Mouse (Mus musculus): ENCODE data around the gene Trim21. TPM values are rescaled to one million over a fixed set of nuclear protein-coding genes. Genes with fewer than 3 reads are reported as not detected.

The Trim21 gene
- 10 to 100 TPM; 48.7 to 64.4 TPM for total RNA-seq (2023)

DNA sequence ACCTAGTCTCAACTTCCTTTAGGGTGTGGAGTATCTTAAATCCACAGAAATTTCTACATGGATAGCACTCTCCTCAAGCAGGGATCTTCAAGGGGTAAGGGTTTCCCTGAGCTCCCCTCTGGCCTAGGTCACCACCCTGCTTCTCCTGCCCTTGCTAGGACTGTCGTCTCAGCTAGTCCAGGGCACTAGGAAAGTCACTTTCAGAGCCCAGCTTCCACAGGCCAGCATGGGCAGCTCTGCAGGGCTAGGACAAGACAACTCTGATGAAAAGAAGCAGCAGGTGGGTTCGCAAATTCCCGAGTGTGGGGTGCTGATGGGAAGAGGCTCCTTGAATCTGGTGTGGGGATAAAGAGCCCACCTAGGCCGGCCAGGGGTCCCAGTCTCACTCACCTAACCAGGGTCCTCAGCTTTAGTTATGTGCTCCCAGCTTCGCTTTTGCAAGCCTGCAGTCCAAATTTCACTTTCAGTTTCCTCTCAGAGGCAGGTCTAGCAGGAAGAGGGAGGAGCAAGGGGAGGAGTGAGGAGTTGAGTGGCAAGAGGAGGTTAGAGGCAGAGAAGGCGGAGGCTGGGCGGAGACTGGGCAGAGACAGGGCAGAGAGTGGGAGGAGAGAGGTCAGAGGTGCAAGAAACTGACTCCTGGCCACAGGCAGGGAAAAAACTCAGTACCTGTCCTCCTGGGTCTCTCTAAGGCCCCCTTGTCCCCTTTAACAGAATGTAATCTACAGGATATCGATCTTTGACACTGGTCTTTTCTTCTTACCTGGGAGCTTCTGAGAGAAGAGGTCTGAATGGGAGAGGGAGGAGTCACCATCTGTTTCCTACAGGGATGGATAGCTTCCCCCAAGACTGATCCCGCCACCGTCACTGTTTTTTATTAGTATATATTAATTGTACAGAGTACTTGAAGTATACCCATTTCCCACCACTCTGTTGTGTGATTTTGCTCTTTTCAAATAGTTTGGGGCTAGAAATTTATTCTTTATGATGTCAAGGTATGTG lies at the start of gene Trim21:
Gene Trim21 (minus strand): TSS at position 488 of the 999 bp plus-strand sequence.

DNA sequence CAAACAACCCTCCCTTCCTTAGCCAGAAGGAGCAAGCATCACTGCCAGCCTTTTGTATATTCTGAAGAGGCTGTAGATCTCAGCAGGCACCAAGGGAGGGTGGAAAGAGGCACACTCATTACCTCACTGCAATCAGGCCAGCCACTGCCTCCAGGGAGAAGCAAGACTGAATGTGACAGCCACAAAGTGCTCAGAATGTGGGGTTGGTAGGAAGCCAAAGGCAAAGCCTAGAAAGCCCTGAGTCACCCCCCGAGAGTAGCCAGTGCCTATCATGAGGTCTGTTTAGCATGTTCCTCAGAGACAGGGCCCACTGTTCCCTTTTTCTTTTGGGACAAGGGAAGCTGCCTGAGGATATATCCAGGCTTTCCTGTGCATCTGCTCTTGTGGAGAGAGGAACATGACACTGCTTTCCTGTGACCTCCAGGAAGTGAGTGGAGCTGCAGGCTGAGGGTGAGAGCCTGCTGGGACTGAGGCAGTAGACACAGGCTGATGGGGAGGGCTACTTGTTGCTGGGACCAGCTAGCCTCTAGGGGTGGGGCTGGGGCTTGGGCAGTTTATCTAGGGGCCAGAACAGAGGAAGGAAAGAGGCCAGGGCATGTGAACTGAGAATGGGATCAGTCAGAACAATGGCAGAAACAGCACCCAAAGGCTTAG lies 32.2 kb upstream of the Trim21 start, which contains the start of gene Olfr552:
Gene Olfr552 (plus strand): TSS at position 393 of the 654 bp plus-strand sequence.

DNA sequence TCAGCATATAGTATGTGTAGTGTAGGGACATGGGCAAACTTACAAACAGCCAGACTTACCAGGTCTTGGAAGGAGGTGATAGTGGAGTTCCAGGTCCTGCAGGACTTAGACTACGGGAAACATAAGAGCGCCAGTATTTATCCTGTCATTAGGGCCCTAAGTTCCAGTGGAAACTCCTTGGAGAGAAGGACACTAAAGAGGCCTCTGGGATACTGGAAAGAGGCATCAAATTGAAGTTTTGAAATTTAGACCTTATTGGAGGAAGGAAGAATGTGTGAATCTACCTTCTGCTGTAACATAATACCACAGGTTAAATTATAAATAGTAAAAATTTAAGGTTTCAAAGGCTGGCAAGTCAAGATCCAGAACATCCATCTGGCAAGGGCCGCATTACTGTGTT lies 26.5 kb upstream of the Trim21 start, which contains the start of gene Olfr551:
Gene Olfr551 (minus strand): TSS at position 101 of the 400 bp plus-strand sequence.

DNA sequence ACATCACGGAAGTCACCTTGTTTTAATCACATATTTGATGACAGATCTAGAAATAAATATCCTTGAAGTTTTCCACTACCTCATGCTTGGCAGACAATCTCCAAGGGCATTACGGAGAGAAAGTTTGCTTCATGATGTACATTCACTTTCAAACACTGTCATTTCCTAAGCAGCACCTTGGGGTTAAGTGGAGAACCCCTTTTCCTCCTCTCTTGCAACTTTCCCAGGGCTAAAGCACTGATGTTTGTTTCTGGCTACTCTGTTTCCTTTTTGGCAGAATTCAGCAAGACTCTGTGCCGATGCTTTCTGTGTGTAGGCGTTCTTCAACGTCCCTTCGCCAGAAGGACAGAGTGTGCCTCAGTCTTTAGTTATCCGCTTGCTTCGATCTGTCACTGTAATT lies 5.9 kb upstream of the Trim21 start, which contains the start of gene Olfr550:
Gene Olfr550 (plus strand): TSS at position 301 of the 400 bp plus-strand sequence.

DNA sequence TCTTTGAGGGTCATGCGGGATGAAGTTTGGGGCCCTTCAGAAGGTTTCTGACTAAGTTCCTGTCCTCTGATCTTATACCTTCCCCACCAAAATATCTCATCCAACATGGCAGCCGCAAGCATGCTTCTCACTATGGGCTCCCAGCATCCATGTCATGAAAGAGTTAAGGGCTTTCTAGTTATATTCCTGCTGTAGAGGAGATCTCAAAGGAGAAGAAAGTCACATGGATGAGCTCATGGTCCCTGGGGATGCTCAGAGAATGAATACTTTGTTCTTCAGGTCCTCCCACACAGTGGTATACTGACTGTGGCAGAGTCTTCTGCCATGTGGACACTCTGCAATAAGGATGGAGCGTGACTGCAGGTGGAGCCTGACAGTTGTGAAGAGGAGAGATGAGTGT lies 15.7 kb downstream of the Trim21 start, which contains the start of gene Olfr549:
Gene Olfr549 (plus strand): TSS at position 301 of the 400 bp plus-strand sequence.

DNA sequence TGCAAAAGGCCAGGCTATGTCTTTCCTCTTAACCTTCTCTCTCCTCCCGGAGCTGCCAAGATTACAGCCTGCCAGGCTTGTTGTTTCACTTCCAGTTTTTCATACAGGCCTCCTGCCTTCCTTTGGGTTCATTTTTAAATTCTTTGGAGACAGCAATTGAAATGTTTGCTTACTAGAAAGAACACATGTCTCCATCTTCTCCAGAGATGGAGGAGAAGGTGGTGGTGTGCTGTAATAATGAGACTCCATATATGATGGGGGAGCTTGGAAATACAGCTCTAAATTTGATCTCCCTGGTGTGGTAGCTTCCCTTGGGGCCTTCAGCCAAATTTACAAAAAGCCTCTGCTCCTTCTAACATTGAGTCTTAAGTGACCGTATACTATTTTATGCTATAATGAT lies 24.7 kb downstream of the Trim21 start, which contains the start of gene Olfr548-ps1:
Gene Olfr548-ps1 (plus strand): TSS at position 301 of the 400 bp plus-strand sequence.

DNA sequence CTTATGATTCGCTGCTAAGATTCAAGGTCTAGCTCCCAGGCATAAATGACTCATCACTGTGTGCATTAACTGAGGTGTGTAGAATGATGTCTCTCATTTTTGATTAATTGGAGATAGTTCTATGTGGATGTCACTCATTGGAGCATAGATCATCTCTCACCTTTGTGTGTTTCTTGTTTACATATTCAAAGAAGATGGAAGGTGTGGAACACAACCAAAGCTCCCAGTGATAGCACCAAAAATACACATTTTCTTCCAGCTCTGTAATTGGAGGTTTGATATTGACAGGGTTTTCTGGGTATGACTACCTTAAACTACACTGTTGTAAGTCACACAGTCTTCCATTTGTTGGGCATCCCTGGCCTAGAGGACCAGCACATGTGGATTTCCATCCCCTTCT lies 30.8 kb downstream of the Trim21 start, which contains the start of gene Olfr547:
Gene Olfr547 (plus strand): TSS at position 301 of the 400 bp plus-strand sequence.

Other genes starting within 250 kb of the Trim21 start
- 10 to 100 TPM; 52.3 to 62.0 TPM for gene Rrm1, start 123.8 kb downstream of the Trim21 start, total RNA-seq (2023)
- gene Olfr543, start 83.8 kb downstream of the Trim21 start, total RNA-seq (2023): not detected
- gene Olfr544, start 77.2 kb downstream of the Trim21 start, total RNA-seq (2023): not detected
- gene Olfr545, start 65.9 kb downstream of the Trim21 start, total RNA-seq (2023): not detected
- gene Olfr547, start 30.7 kb downstream of the Trim21 start, total RNA-seq (2023): not detected
- gene Olfr548-ps1, start 24.6 kb downstream of the Trim21 start, total RNA-seq (2023): not detected
- gene Olfr549, start 15.6 kb downstream of the Trim21 start, total RNA-seq (2023): not detected
- gene Olfr550, start 6.0 kb upstream of the Trim21 start, total RNA-seq (2023): not detected
- gene Olfr551, start 26.4 kb upstream of the Trim21 start, total RNA-seq (2023): not detected
- gene Olfr552, start 32.3 kb upstream of the Trim21 start, total RNA-seq (2023): not detected
- gene Olfr553, start 52.7 kb upstream of the Trim21 start, total RNA-seq (2023): not detected
- gene Olfr554, start 72.9 kb upstream of the Trim21 start, total RNA-seq (2023): not detected
- gene Olfr555, start 93.3 kb upstream of the Trim21 start, total RNA-seq (2023): not detected
- gene Olfr556, start 99.4 kb upstream of the Trim21 start, total RNA-seq (2023): not detected
- gene Trim68, start 121.8 kb upstream of the Trim21 start, total RNA-seq (2023): 10 to 100 TPM; 12.1 to 15.4 TPM
- not detected for gene Olfr557, start 130.4 kb upstream of the Trim21 start, total RNA-seq (2023)
- not detected for gene Olfr558, start 136.7 kb upstream of the Trim21 start, total RNA-seq (2023)
- gene Olfr33, start 153.6 kb upstream of the Trim21 start, total RNA-seq (2023): not detected
- not detected for gene Olfr559, start 162.0 kb upstream of the Trim21 start, total RNA-seq (2023)
- not detected for gene Olfr560, start 193.9 kb upstream of the Trim21 start, total RNA-seq (2023)
- not detected for gene Olfr78, start 194.0 kb upstream of the Trim21 start, total RNA-seq (2023)
- gene Olfr561, start 205.7 kb upstream of the Trim21 start, total RNA-seq (2023): not detected
- gene Olfr564, start 238.0 kb upstream of the Trim21 start, total RNA-seq (2023): not detected